Mouse (Mus musculus): ENCODE measurements around the gene Sema5b. TPM values are rescaled to one million over a fixed set of nuclear protein-coding genes. Genes with fewer than 3 reads are reported as not detected.

Sema5b gene
- total and polyA plus RNA-seq, 3 experiments: not detected

- no peaks in the 10 kb centered on the region for H3K4me1 ChIP-seq (ENCODE audit: control insufficient read depth in 1 of 2, insufficient read depth in 2 of 2, low read length in 2 of 2)
- H3K9me3 ChIP-seq (replicated peaks; ENCODE audit: insufficient read depth, low read length): no peaks in the 10 kb centered on the region
- H3K9ac ChIP-seq (ENCODE audit: control insufficient read depth, low read depth, low read length, poor library complexity, severe bottlenecking): no peak overlapping the region
- H3K27ac ChIP-seq (ENCODE audit: control insufficient read depth, low read depth, low read length): no peak overlapping the region
- no peak for DNase-seq (ENCODE audit: low read depth, low spot score)
- TF ChIP-seq ZKSCAN1 (IDR thresholded peaks at IDR 0.05; ENCODE audit: low read depth, low read length) (no peak), MEF2A (IDR thresholded peaks at IDR 0.05; ENCODE audit: extremely low read depth, insufficient replicate concordance, low read depth, low read length, poor library complexity, severe bottlenecking) (no peak), POLR2AphosphoS2 (IDR thresholded peaks at IDR 0.05; ENCODE audit: low read length) (no peak), USF2 (IDR thresholded peaks at IDR 0.05; ENCODE audit: borderline replicate concordance in 1 of 2, insufficient read depth in 1 of 2, low read depth in 1 of 2, low read length in 2 of 2) (no peak), POLR2AphosphoS5 (IDR thresholded peaks at IDR 0.05; ENCODE audit: borderline replicate concordance, low read depth, low read length) (no peak), MAX (IDR thresholded peaks at IDR 0.05; ENCODE audit: low read length) (no peak), ZC3H11A (IDR thresholded peaks at IDR 0.05; ENCODE audit: low read depth, low read length) (no peak), USF1 (IDR thresholded peaks at IDR 0.05; ENCODE audit: low read depth, low read length) (no peak)
- no peak overlapping the region for H3K4me3 ChIP-seq (ENCODE audit: control insufficient read depth in 1 of 2, insufficient read depth in 1 of 2, low read depth in 2 of 2, low read length in 2 of 2)
- no peaks in the 10 kb centered on the region for H3K79me2 ChIP-seq (ENCODE audit: control insufficient read depth, insufficient read depth, low read length, poor library complexity)
- no peaks in the 10 kb centered on the region for H3K36me3 ChIP-seq (ENCODE audit: control insufficient read depth in 1 of 2, insufficient read depth in 2 of 2, low read length in 2 of 2)
- H3K27me3 ChIP-seq (ENCODE audit: control insufficient read depth in 1 of 2, insufficient read depth in 2 of 2, low read length in 2 of 2): no peaks in the 10 kb centered on the region
These were observed 4.8 kb downstream of the Sema5b start for GRCm38 (mm10) chr16:35545723-35546122.

GRCm38 (mm10) chr16:35547966-35548365 is 7.0 kb downstream of the Sema5b start:
- TF ChIP-seq NELFE (IDR thresholded peaks at IDR 0.05; ENCODE audit: low read depth, low read length): no peak
- no peak for TF ChIP-seq ELF1 (IDR thresholded peaks at IDR 0.05; ENCODE audit: low read depth, low read length)
- no peak for TF ChIP-seq CHD2 (IDR thresholded peaks at IDR 0.05; ENCODE audit: low read length)
- no peak for TF ChIP-seq CHD1 (IDR thresholded peaks at IDR 0.05; ENCODE audit: low read depth, low read length)
- TF ChIP-seq JUND (IDR thresholded peaks at IDR 0.05; ENCODE audit: low read depth, low read length): no peak
- no peak for TF ChIP-seq MXI1 (IDR thresholded peaks at IDR 0.05; ENCODE audit: low read depth, low read length)
- no peak for TF ChIP-seq GATA1 (IDR thresholded peaks at IDR 0.05; ENCODE audit: low read depth, low read length)
- no peak overlapping the region for H3K4me3 ChIP-seq (ENCODE audit: control insufficient read depth in 1 of 2, insufficient read depth in 1 of 2, low read depth in 2 of 2, low read length in 2 of 2)
- no peak overlapping the region for H3K27ac ChIP-seq (ENCODE audit: control insufficient read depth, low read depth, low read length)
- H3K27me3 ChIP-seq (ENCODE audit: control insufficient read depth in 1 of 2, insufficient read depth in 2 of 2, low read length in 2 of 2): no peaks in the 10 kb centered on the region
- no peaks in the 10 kb centered on the region for H3K79me2 ChIP-seq (ENCODE audit: control insufficient read depth, insufficient read depth, low read length, poor library complexity)
- no peaks in the 10 kb centered on the region for H3K4me1 ChIP-seq (ENCODE audit: control insufficient read depth in 1 of 2, insufficient read depth in 2 of 2, low read length in 2 of 2)
- DNase-seq (ENCODE audit: low read depth, low spot score): no peak
- no peaks in the 10 kb centered on the region for H3K36me3 ChIP-seq (ENCODE audit: control insufficient read depth in 1 of 2, insufficient read depth in 2 of 2, low read length in 2 of 2)
- H3K9ac ChIP-seq (ENCODE audit: control insufficient read depth, low read depth, low read length, poor library complexity, severe bottlenecking): no peak overlapping the region
- no peaks in the 10 kb centered on the region for H3K9me3 ChIP-seq (replicated peaks; ENCODE audit: insufficient read depth, low read length)

- Histone ChIP-seq H3K79me2 (ENCODE audit: control insufficient read depth, insufficient read depth, low read length, poor library complexity) (no peaks in the 10 kb centered on the region), H3K4me3 (ENCODE audit: control insufficient read depth in 1 of 2, insufficient read depth in 1 of 2, low read depth in 2 of 2, low read length in 2 of 2) (no peak overlapping the region), H3K36me3 (ENCODE audit: control insufficient read depth in 1 of 2, insufficient read depth in 2 of 2, low read length in 2 of 2) (no peaks in the 10 kb centered on the region), H3K9ac (ENCODE audit: control insufficient read depth, low read depth, low read length, poor library complexity, severe bottlenecking) (no peak overlapping the region), H3K9me3 (replicated peaks; ENCODE audit: insufficient read depth, low read length) (no peaks in the 10 kb centered on the region), H3K27me3 (ENCODE audit: control insufficient read depth in 1 of 2, insufficient read depth in 2 of 2, low read length in 2 of 2) (no peaks in the 10 kb centered on the region), H3K27ac (ENCODE audit: control insufficient read depth, low read depth, low read length) (no peak overlapping the region), H3K4me1 (ENCODE audit: control insufficient read depth in 1 of 2, insufficient read depth in 2 of 2, low read length in 2 of 2) (no peaks in the 10 kb centered on the region)
- no peak for DNase-seq (ENCODE audit: low read depth, low spot score)
- TF ChIP-seq USF2 (IDR thresholded peaks at IDR 0.05; ENCODE audit: borderline replicate concordance in 1 of 2, insufficient read depth in 1 of 2, low read depth in 1 of 2, low read length in 2 of 2) (no peak), GABPA (IDR thresholded peaks at IDR 0.05; ENCODE audit: low read depth, low read length) (no peak), NRF1 (IDR thresholded peaks at IDR 0.05; ENCODE audit: insufficient read depth, low read depth, low read length, poor library complexity, severe bottlenecking) (no peak), CHD2 (IDR thresholded peaks at IDR 0.05; ENCODE audit: low read length) (no peak), POLR2AphosphoS2 (IDR thresholded peaks at IDR 0.05; ENCODE audit: low read length) (no peak), MEF2A (IDR thresholded peaks at IDR 0.05; ENCODE audit: extremely low read depth, insufficient replicate concordance, low read depth, low read length, poor library complexity, severe bottlenecking) (no peak), TAL1 (IDR thresholded peaks at IDR 0.05; ENCODE audit: low read length) (no peak), POLR2A (IDR thresholded peaks at IDR 0.05; ENCODE audit: control insufficient read depth in 1 of 2, insufficient read depth in 1 of 2, low read depth in 1 of 2, low read length in 2 of 2, poor library complexity in 1 of 2) (no peak), MAZ (IDR thresholded peaks at IDR 0.05; ENCODE audit: low read depth, low read length) (no peak), JUND (IDR thresholded peaks at IDR 0.05; ENCODE audit: low read depth, low read length) (no peak), USF1 (IDR thresholded peaks at IDR 0.05; ENCODE audit: low read depth, low read length) (no peak), GATA1 (IDR thresholded peaks at IDR 0.05; ENCODE audit: low read depth, low read length) (no peak), CTCF (IDR thresholded peaks at IDR 0.05 in 2 of 3, conservative IDR thresholded peaks at IDR 0.05 in 1 of 3; ENCODE audit: control insufficient read depth in 1 of 3, insufficient read depth in 1 of 3, low read depth in 2 of 3, low read length in 3 of 3, poor library complexity in 1 of 3, severe bottlenecking in 1 of 3) (no peak), ZNF384 (IDR thresholded peaks at IDR 0.05; ENCODE audit: low read depth, low read length) (no peak), BHLHE40 (IDR thresholded peaks at IDR 0.05; ENCODE audit: borderline replicate concordance, low read depth, low read length) (no peak), UBTF (IDR thresholded peaks at IDR 0.05; ENCODE audit: borderline replicate concordance, insufficient read depth, low read depth, low read length) (no peak)
These were observed 8.4 kb downstream of the Sema5b start for GRCm38 (mm10) chr16:35549354-35549753.
